Mouse (Mus musculus) 3134 (cell line): Measurements from ENCODE around the gene Gm5089.

Source experiments
- DNase-seq: peaks from one replicate; pipeline ENCODE4 v3.0.0-alpha.2; 2011; ENCODE audit warnings: low spot score; ENCODE audit not compliant: insufficient read length; ENCODE audit errors: extremely low read depth

The Gm5089 gene

GRCm38 (mm10) chr14:122434039-122434438 is 16.9 kb downstream of the Gm5089 start:
- no peak for DNase-seq

GRCm38 (mm10) chr14:122432558-122432957 is 18.4 kb downstream of the Gm5089 start:
- DNase-seq = no peak

- DNase-seq = no peak
Measured at GRCm38 (mm10) chr14:122427654-122428053, 23.3 kb downstream of the Gm5089 start.

- no peak for DNase-seq
Measured at GRCm38 (mm10) chr14:122427204-122427560, 23.7 kb downstream of the Gm5089 start.

- no peak for DNase-seq
Measured at GRCm38 (mm10) chr14:122426529-122427203, 24.2 kb downstream of the Gm5089 start.

- no peak for DNase-seq
Measured at GRCm38 (mm10) chr14:122424441-122424840, 26.5 kb downstream of the Gm5089 start.

- DNase-seq = no peak
Measured at GRCm38 (mm10) chr14:122416166-122416771, 34.6 kb downstream of the Gm5089 start.

- DNase-seq = no peak
Measured at GRCm38 (mm10) chr14:122414786-122415185, 36.1 kb downstream of the Gm5089 start.

GRCm38 (mm10) chr14:122413542-122413928 is 37.4 kb downstream of the Gm5089 start:
- no peak for DNase-seq

- DNase-seq = no peak
Measured at GRCm38 (mm10) chr14:122412841-122413541, 37.9 kb downstream of the Gm5089 start.

GRCm38 (mm10) chr14:122406541-122407219 is 44.2 kb downstream of the Gm5089 start:
- DNase-seq = peak; percentile 5

GRCm38 (mm10) chr14:122405897-122406540 is 44.9 kb downstream of the Gm5089 start:
- DNase-seq = no peak

- no peak for DNase-seq
Measured at GRCm38 (mm10) chr14:122405236-122405635, 45.7 kb downstream of the Gm5089 start.

- DNase-seq = no peak
Measured at GRCm38 (mm10) chr14:122404596-122405154, 46.2 kb downstream of the Gm5089 start.

GRCm38 (mm10) chr14:122403422-122403940 is 47.4 kb downstream of the Gm5089 start:
- DNase-seq = no peak

- DNase-seq = no peak
Measured at GRCm38 (mm10) chr14:122402716-122403258, 48.1 kb downstream of the Gm5089 start.

- DNase-seq = no peak
Measured at GRCm38 (mm10) chr14:122401886-122402285, 49.0 kb downstream of the Gm5089 start.

- DNase-seq = no peak
Measured at GRCm38 (mm10) chr14:122399906-122400305, 51.0 kb downstream of the Gm5089 start.

- no peak for DNase-seq
Measured at GRCm38 (mm10) chr14:122398676-122399075, 52.2 kb downstream of the Gm5089 start.

- no peak for DNase-seq
Measured at GRCm38 (mm10) chr14:122393119-122393518, 57.8 kb downstream of the Gm5089 start.
